Mouse (Mus musculus) small intestine, adult 2 months (tissue): ENCODE measurements around the gene Phtf2.

Experiments
- CTCF ChIP-seq: fragments of 200-500 bp; IDR thresholded peaks from 2 replicates; pipeline ENCODE4 v1.5.1; 2012; ENCODE audit warnings: low read depth, mild to moderate bottlenecking, control low read depth, inconsistent platforms, low read length, moderate library complexity, mixed read lengths; ENCODE audit not compliant: insufficient replicate concordance, insufficient read length; ENCODE audit errors: extremely low read depth
- POLR2A ChIP-seq: fragments of 200-500 bp; IDR thresholded peaks from 2 replicates; pipeline ENCODE4 v1.6.1; 2012; ENCODE audit warnings: low read depth, mild to moderate bottlenecking, control low read depth, inconsistent platforms, low read length, moderate library complexity

DNA sequence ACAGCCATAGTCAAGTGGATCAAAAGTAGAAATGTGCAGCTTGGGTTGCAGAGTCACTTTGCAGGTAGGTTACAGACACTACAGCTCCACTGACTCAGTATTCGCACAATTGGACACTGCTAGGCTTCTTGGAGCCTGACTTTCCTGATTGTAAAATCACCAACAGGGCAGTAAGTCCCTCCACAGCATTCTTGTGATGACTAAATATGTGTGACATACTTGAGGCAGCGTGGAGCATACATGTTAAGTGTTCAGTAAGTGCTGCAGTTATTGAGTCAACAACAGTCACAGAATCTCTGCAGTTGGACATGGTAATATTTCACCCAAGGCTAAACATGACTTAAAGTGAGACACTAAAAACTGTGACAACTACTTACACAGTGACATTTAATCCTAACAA is 50.5 kb downstream of the Phtf2 start:
- TF ChIP-seq CTCF (no peak), POLR2A (no peak)
